Mouse (Mus musculus) megakaryocyte, embryonic 14.5 days (primary cell): ENCODE data around the gene A430078G23Rik. TPM values are rescaled to one million over a fixed set of nuclear protein-coding genes. Genes with fewer than 3 reads are reported as not detected.

ENCODE experiments used
- H3K27me3 ChIP-seq: replicated peaks from 2 replicates; pipeline ENCODE3; 2012; ENCODE audit warnings: inconsistent platforms
- H3K36me3 ChIP-seq: replicated peaks from 2 replicates; pipeline ENCODE3; 2012; ENCODE audit warnings: low read length, inconsistent platforms, mixed read lengths
- H3K4me1 ChIP-seq: 2 replicates; pipeline ENCODE4 v1.6.1; 2012; ENCODE audit warnings: inconsistent platforms
- H3K4me3 ChIP-seq: replicated peaks from 2 replicates; pipeline ENCODE3; 2012; ENCODE audit warnings: moderate library complexity, mild to moderate bottlenecking, inconsistent platforms
- H3K9me3 ChIP-seq: 2 replicates; pipeline ENCODE4 v1.6.1; 2012; ENCODE audit warnings: inconsistent platforms
- FLI1 ChIP-seq: IDR thresholded peaks from 2 replicates; pipeline ENCODE4 v1.6.1; 2012; ENCODE audit warnings: low read length, inconsistent platforms, mixed read lengths
- GATA1 ChIP-seq: IDR thresholded peaks from 3 replicates; pipeline ENCODE4 v1.6.1; 2012; ENCODE audit warnings: mixed read lengths, low read length, inconsistent platforms, borderline replicate concordance
- polyA plus RNA-seq: library from polyadenylated mRNA; stranded (reverse); fragments of >175 nt; gene quantifications from 2 replicates; pipeline ENCODE4 v1.2.3, GENCODE M21; 2012; ENCODE audit warnings: low replicate concordance; ENCODE audit not compliant: insufficient read depth

A430078G23Rik gene
- polyA plus RNA-seq, 1 experiment = 1.3 TPM

- TF ChIP-seq FLI1 = no peak
- no peak for TF ChIP-seq GATA1
- Histone ChIP-seq H3K27me3 (peaks cover 2% of the 10 kb centered on the region), H3K9me3 (no peaks in the 10 kb centered on the region), H3K4me3 (no peak overlapping the region), H3K4me1 (peaks cover 25% of the 10 kb centered on the region), H3K36me3 (no peaks in the 10 kb centered on the region)
These were observed 4.9 kb upstream of the A430078G23Rik start for GRCm38 (mm10) chr8:3348142-3348823.

GRCm38 (mm10) chr8:3350747-3351146 is 2.5 kb upstream of the A430078G23Rik start:
- Histone ChIP-seq H3K4me3 (no peak overlapping the region), H3K27me3 (peaks cover 2% of the 10 kb centered on the region), H3K9me3 (no peaks in the 10 kb centered on the region), H3K36me3 (no peaks in the 10 kb centered on the region), H3K4me1 (peaks cover 49% of the 10 kb centered on the region)
- TF ChIP-seq GATA1 = no peak
- TF ChIP-seq FLI1 = no peak

- no peak overlapping the region for H3K4me3 ChIP-seq
- H3K4me1 ChIP-seq = peaks cover 59% of the 10 kb centered on the region
- H3K36me3 ChIP-seq = no peaks in the 10 kb centered on the region
- H3K9me3 ChIP-seq = no peaks in the 10 kb centered on the region
- TF ChIP-seq GATA1 (no peak), FLI1 (no peak)
- H3K27me3 ChIP-seq = no peaks in the 10 kb centered on the region
These were observed 500 bp upstream of the A430078G23Rik start for GRCm38 (mm10) chr8:3352715-3353114.

GRCm38 (mm10) chr8:3353811-3354442 is 712 bp downstream of the A430078G23Rik start:
- Histone ChIP-seq H3K4me3 (peak overlapping the region; percentile 88), H3K36me3 (peaks cover 4% of the 10 kb centered on the region), H3K9me3 (no peaks in the 10 kb centered on the region), H3K27me3 (no peaks in the 10 kb centered on the region), H3K4me1 (peaks cover 58% of the 10 kb centered on the region)
- TF ChIP-seq GATA1 (no peak), FLI1 (no peak)

- TF ChIP-seq GATA1 (no peak), FLI1 (no peak)
- Histone ChIP-seq H3K9me3 (no peaks in the 10 kb centered on the region), H3K36me3 (peaks cover 7% of the 10 kb centered on the region), H3K27me3 (no peaks in the 10 kb centered on the region), H3K4me1 (peaks cover 58% of the 10 kb centered on the region), H3K4me3 (peak overlapping the region; percentile 88)
These were observed 1.2 kb downstream of the A430078G23Rik start for GRCm38 (mm10) chr8:3354443-3354812.

GRCm38 (mm10) chr8:3355586-3355985 is 2.4 kb downstream of the A430078G23Rik start:
- Histone ChIP-seq H3K4me3 (peak overlapping the region; percentile 72), H3K27me3 (no peaks in the 10 kb centered on the region), H3K36me3 (peaks cover 7% of the 10 kb centered on the region), H3K9me3 (no peaks in the 10 kb centered on the region), H3K4me1 (peaks cover 58% of the 10 kb centered on the region)
- TF ChIP-seq GATA1 (no peak), FLI1 (no peak)

GRCm38 (mm10) chr8:3358060-3358459 is 4.8 kb downstream of the A430078G23Rik start:
- Histone ChIP-seq H3K9me3 (no peaks in the 10 kb centered on the region), H3K27me3 (no peaks in the 10 kb centered on the region), H3K4me1 (peaks cover 53% of the 10 kb centered on the region), H3K4me3 (no peak overlapping the region), H3K36me3 (peaks cover 14% of the 10 kb centered on the region)
- TF ChIP-seq FLI1 (no peak), GATA1 (no peak)

GRCm38 (mm10) chr8:3367086-3367485 is 13.9 kb downstream of the A430078G23Rik start:
- no peaks in the 10 kb centered on the region for H3K27me3 ChIP-seq

GRCm38 (mm10) chr8:3368091-3368490 is 14.9 kb downstream of the A430078G23Rik start:
- Histone ChIP-seq H3K36me3 (peaks cover 38% of the 10 kb centered on the region), H3K4me3 (no peak overlapping the region), H3K4me1 (0 out of 2 replicates have a peak, but pooled peaks cover 3% of the 10 kb centered on the region), H3K27me3 (no peaks in the 10 kb centered on the region), H3K9me3 (no peaks in the 10 kb centered on the region)
- TF ChIP-seq GATA1 (no peak), FLI1 (no peak)

More at GRCm38 (mm10) chr8:3367086-3367485, 13.9 kb downstream of the A430078G23Rik start:
- Histone ChIP-seq H3K36me3 (peaks cover 38% of the 10 kb centered on the region), H3K9me3 (no peaks in the 10 kb centered on the region), H3K4me1 (0 out of 2 replicates have a peak, but pooled peaks cover 3% of the 10 kb centered on the region), H3K4me3 (no peak overlapping the region)
- no peak for TF ChIP-seq FLI1

- no peaks in the 10 kb centered on the region for H3K9me3 ChIP-seq
- TF ChIP-seq FLI1 = no peak
- no peak for TF ChIP-seq GATA1
- no peaks in the 10 kb centered on the region for H3K27me3 ChIP-seq
- no peaks in the 10 kb centered on the region for H3K4me1 ChIP-seq
- peaks cover 32% of the 10 kb centered on the region for H3K36me3 ChIP-seq
- no peak overlapping the region for H3K4me3 ChIP-seq
These were observed 22.5 kb downstream of the A430078G23Rik start for GRCm38 (mm10) chr8:3375748-3376147.
